ENCODE assay signal across 8 mouse cellular contexts in genomic region chr13:42575725-42576426, GRCm38 (mm10).
DNase-seq lines count a peak whose midpoint lies in the region; ATAC-seq and TF ChIP-seq lines count a peak whose summit lies in the region.

No protein-coding gene starts in this region.

- no peaks in the 10 kb centered on the region for H3K9me3 ChIP-seq in limb, embryonic 12.5 days

- peak; percentile 96 for TF ChIP-seq CTCF in Patski (IDR thresholded peaks at IDR 0.05)

- WGBS in limb, embryonic 12.5 days, result 26% methylated on average over 16 of the region's 16 CpGs

- no peaks in the 10 kb centered on the region for H3K4me1 ChIP-seq in limb, embryonic 12.5 days (replicated peaks)

- H3K27me3 ChIP-seq in Patski, result no peaks in the 10 kb centered on the region
- no peaks in the 10 kb centered on the region for H3K27me3 ChIP-seq in limb, embryonic 12.5 days

- no peak overlapping the region for H3K4me3 ChIP-seq in limb, embryonic 12.5 days (replicated peaks)

- no peaks in the 10 kb centered on the region for H3K36me3 ChIP-seq in limb, embryonic 12.5 days

- no peak overlapping the region for H3K9ac ChIP-seq in limb, embryonic 12.5 days (replicated peaks)

- peak; percentile 47 for ATAC-seq in Patski
- peak; percentile 63; the same call in 1 of the 2 replicates for ATAC-seq in limb, embryonic 12.5 days (ENCODE audit: insufficient number of reproducible peaks, insufficient read depth, low FRiP score, low TSS enrichment, low read depth)

- DNase-seq in 3T3-L1 (ENCODE audit: low read depth, low spot score) (peak; percentile 96), Patski (ENCODE audit: low read depth, low spot score) (peak; percentile 71)
- peak; percentile 87 to 89 for DNase-seq in cerebellum, postnatal 10 days
- DNase-seq in frontal cortex, postnatal 36 days (ENCODE audit: low spot score in 2 of 2), result peak; percentile 83 to 92
- peak; percentile 86 for DNase-seq in kidney, adult 9 months
- DNase-seq in ovary, postnatal 36 days (ENCODE audit: low spot score), result peak; percentile 74
- peak; percentile 25 for DNase-seq in urinary bladder, postnatal 10 days (ENCODE audit: low spot score)

- POLR2A ChIA-PET in Patski (lab: Charles Lee), result interaction anchor here (1.0 to 3.9 kb wide), 4 partner anchors 230 to 274 kb away, joined by 3 to 17 read pairs (median 7); partner anchors contain the start of gene Edn1

- CTCF ChIA-PET in Patski (lab: Charles Lee), result interaction anchor here (0.7 to 3.8 kb wide), 15 partner anchors 10 to 937 kb away, joined by 3 to 16 read pairs (median 4); no protein-coding TSS in a partner anchor

- H3K4me2 ChIP-seq in limb, embryonic 12.5 days, result no peak overlapping the region

- H3K27ac ChIP-seq in limb, embryonic 12.5 days, result no peak overlapping the region

- in situ Hi-C loops in Patski (cut with MboI; ENCODE audit: low pct_unique_long_range_greater_than_20kb), result no loop called here

Comparison
In these comparisons a context has a peak if more than half of its experiments do, and no peak if none do; other contexts are left out.
1. DNase-seq: peak in every context shown above with its lines; median percentile 96 in 3T3-L1; 88 in cerebellum, postnatal 10 days; 88 in frontal cortex, postnatal 36 days; 86 in kidney, adult 9 months; 74 in ovary, postnatal 36 days; 71 in Patski; 25 in urinary bladder, postnatal 10 days.